Mouse (Mus musculus): Measurements from ENCODE around the gene Mras. TPM values are rescaled to one million over a fixed set of nuclear protein-coding genes. Genes with fewer than 3 reads are reported as not detected.
A peak's percentile ranks its signal among the peaks of the same experiment; 100 is the strongest.

Gene Mras
- polyA plus RNA-seq, 1 experiment = 6.0 TPM

DNA sequence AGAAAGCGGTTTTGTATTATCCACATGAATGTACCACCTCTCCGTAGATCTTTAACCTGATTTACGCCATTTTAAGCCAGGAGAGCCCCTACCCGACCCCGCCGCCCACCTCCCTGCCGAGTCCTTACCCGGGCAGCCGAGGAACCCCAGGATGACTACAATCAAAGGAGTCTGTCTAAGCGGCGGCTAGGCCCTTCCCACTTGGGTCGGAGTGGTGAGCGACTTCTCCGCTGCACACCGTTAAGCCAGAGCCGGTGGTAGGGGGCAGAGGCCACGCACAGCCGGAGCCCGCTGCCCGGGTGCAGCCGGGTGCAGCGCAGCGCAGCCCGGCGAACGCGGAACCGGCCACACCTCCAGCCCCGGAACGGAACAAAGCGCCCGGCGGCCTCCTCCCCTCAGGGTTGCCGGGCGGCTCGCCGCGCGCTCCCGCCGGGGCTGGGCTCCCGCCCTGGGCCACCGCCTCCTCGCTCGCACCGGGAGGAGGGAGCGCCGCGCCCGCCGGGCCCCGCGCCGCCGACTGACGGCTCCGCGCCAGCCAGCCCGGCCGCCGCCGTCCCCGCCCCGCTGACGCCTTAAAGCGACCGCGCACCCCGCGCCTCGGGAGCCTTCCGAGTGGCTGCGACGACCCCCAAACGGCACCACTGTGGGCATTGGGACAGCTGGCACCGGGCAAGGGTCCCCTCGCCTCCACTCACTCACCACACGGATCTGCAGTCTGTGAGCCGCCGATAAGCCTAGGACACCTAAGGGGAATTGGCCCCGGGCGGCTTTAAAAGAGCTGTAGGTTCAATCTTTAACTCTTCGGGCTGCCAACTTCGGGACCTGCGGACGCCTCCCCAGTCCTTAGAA is 775 bp downstream of the Mras start:
- H3K27ac ChIP-seq (ENCODE audit: insufficient read depth, low read length) = no peak overlapping the region
- peaks cover 5% of the 10 kb centered on the region for H3K4me1 ChIP-seq (ENCODE audit: control insufficient read depth, insufficient read depth, low read length)
- H3K4me3 ChIP-seq (ENCODE audit: low read depth, low read length) = peak overlapping the region; percentile 69
- 0 out of 2 replicates have a peak, but pooled peaks cover 1% of the 10 kb centered on the region for H3K27me3 ChIP-seq (ENCODE audit: control insufficient read depth, insufficient read depth, low read length, poor library complexity, severe bottlenecking)
- peak overlapping the region; percentile 60 for H3K9ac ChIP-seq (ENCODE audit: low read depth, poor library complexity, severe bottlenecking)
- H3K36me3 ChIP-seq (ENCODE audit: control insufficient read depth, insufficient read depth, low read length, poor library complexity, severe bottlenecking) = no peaks in the 10 kb centered on the region
- H3K9me3 ChIP-seq (replicated peaks; ENCODE audit: control insufficient read depth, insufficient read depth, low read length, poor library complexity, severe bottlenecking) = no peaks in the 10 kb centered on the region
- TF ChIP-seq CTCF (IDR thresholded peaks at IDR 0.05; ENCODE audit: low read depth, low read length) (no peak), EP300 (IDR thresholded peaks at IDR 0.05; ENCODE audit: insufficient read depth, low read depth, low read length) (no peak), POLR2A (IDR thresholded peaks at IDR 0.05; ENCODE audit: insufficient read depth, low read length) (no peak)

DNA sequence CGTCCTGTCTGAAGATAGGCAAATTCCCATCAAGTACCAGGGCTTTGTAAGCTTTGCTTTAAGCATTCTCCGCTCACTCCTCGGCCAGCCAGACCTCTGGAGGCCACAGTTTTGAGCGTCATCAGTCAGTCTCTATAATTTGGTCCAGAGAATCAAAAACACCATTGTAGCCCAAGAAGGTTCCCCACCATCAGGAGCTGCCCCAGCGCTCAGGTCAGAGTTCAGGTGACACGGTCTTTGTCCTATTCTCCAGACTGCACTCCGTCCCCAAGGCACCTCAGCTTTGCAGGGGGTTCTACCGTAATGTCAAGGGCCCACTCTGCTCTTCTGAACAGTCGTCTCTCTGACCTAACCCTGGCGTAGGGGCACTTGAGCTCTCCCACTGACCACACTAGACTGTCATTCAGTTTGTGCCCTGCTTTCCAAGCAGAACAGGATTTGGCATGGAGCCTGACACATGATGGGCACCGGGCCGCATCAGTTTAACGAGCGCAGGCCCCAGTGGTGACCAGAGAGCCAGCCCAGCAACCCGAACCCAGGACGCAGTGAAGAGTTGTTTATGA is 1.5 kb downstream of the Mras start:
- Histone ChIP-seq H3K36me3 (ENCODE audit: control insufficient read depth, insufficient read depth, low read length, poor library complexity, severe bottlenecking) (no peaks in the 10 kb centered on the region), H3K9me3 (replicated peaks; ENCODE audit: control insufficient read depth, insufficient read depth, low read length, poor library complexity, severe bottlenecking) (no peaks in the 10 kb centered on the region), H3K27me3 (ENCODE audit: control insufficient read depth, insufficient read depth, low read length, poor library complexity, severe bottlenecking) (0 out of 2 replicates have a peak, but pooled peaks cover 1% of the 10 kb centered on the region), H3K9ac (ENCODE audit: low read depth, poor library complexity, severe bottlenecking) (peak overlapping the region; percentile 60), H3K27ac (ENCODE audit: insufficient read depth, low read length) (no peak overlapping the region), H3K4me3 (ENCODE audit: low read depth, low read length) (peak overlapping the region; percentile 69), H3K4me1 (ENCODE audit: control insufficient read depth, insufficient read depth, low read length) (peaks cover 5% of the 10 kb centered on the region)
- no peak for TF ChIP-seq CTCF (IDR thresholded peaks at IDR 0.05; ENCODE audit: low read depth, low read length)
- TF ChIP-seq POLR2A (IDR thresholded peaks at IDR 0.05; ENCODE audit: insufficient read depth, low read length) = no peak
- no peak for TF ChIP-seq EP300 (IDR thresholded peaks at IDR 0.05; ENCODE audit: insufficient read depth, low read depth, low read length)

DNA sequence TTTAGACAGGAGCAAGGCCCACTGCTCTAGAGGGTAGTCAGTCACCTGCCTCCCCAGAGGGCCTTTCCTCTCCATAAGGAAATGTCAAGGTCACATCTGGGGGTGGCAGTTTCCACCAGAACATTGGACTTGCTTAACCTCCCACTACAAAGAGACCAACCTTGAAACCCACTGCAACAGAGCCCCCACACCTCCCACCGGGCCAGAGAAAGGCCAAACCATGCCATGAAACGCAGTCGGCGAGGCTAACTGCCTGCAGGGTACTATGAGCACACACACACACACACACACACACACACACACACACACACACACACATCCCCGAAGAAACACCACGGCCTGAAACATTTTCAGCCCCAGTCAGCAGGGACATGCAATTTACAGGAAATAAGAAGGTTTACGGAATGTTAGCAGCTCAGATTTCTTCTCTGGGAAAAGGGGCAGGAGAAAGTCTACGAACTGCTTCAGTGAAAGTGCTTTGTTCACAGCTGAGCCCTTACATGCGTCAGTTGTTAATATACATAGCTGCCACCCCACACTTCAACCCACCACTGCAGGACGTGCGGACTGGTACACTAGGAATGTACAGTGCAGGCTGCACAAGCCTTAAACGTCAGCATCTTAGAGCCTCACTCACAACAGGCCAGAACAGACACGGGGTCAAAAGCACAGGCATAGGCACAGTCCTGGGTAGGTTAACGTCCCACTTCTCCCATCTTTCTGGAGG is 2.1 kb downstream of the Mras start:
- no peaks in the 10 kb centered on the region for H3K36me3 ChIP-seq (ENCODE audit: control insufficient read depth, insufficient read depth, low read length, poor library complexity, severe bottlenecking)
- 0 out of 2 replicates have a peak, but pooled peaks cover 1% of the 10 kb centered on the region for H3K27me3 ChIP-seq (ENCODE audit: control insufficient read depth, insufficient read depth, low read length, poor library complexity, severe bottlenecking)
- TF ChIP-seq CTCF (IDR thresholded peaks at IDR 0.05; ENCODE audit: low read depth, low read length) (no peak), EP300 (IDR thresholded peaks at IDR 0.05; ENCODE audit: insufficient read depth, low read depth, low read length) (no peak), POLR2A (IDR thresholded peaks at IDR 0.05; ENCODE audit: insufficient read depth, low read length) (no peak)
- peaks cover 5% of the 10 kb centered on the region for H3K4me1 ChIP-seq (ENCODE audit: control insufficient read depth, insufficient read depth, low read length)
- no peak overlapping the region for H3K4me3 ChIP-seq (ENCODE audit: low read depth, low read length)
- H3K9ac ChIP-seq (ENCODE audit: low read depth, poor library complexity, severe bottlenecking) = no peak overlapping the region
- H3K9me3 ChIP-seq (replicated peaks; ENCODE audit: control insufficient read depth, insufficient read depth, low read length, poor library complexity, severe bottlenecking) = no peaks in the 10 kb centered on the region
- H3K27ac ChIP-seq (ENCODE audit: insufficient read depth, low read length) = no peak overlapping the region

DNA sequence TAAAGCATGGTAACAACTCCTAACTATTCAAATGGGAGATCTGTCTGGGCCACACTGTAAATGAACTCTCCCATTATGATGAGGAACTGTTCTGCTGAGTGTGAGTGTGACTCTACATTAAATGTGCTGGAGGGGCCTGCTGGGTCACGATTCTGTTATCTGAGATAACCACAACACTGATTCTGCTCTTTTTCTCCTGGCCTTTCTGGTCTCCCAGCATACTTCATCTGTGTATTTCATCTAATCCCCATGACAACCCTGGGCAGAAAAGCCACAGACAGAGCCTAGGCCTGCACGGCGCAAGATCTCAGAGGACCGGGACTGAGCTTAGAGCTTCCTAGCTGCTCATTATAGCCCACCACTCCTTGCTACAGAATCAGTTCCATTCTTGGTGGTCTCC is 4.7 kb downstream of the Mras start:
- H3K4me3 ChIP-seq (ENCODE audit: low read depth, low read length) = no peak overlapping the region
- no peak overlapping the region for H3K27ac ChIP-seq (ENCODE audit: insufficient read depth, low read length)
- TF ChIP-seq EP300 (IDR thresholded peaks at IDR 0.05; ENCODE audit: insufficient read depth, low read depth, low read length) (no peak), CTCF (IDR thresholded peaks at IDR 0.05; ENCODE audit: low read depth, low read length) (no peak), POLR2A (IDR thresholded peaks at IDR 0.05; ENCODE audit: insufficient read depth, low read length) (no peak)

DNA sequence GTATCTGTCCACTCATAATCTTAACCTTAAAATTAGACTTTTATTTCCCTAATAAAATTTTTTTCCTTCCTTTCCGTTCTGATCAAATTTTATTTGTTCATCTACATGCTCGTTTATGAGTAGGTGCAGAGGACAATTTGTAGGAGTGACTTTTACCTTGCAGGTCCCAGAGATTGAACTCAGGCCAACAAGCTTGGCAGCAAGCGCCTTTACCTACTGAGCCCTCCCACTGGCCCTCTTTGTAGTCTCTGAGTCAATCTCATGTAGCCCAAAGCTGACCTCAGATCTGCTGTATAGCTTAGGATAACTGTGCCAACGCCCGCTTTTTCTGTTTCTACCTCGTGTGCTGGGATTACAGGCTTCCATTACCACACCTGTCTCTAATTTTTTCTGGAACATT is 5.2 kb downstream of the Mras start:
- Histone ChIP-seq H3K4me1 (ENCODE audit: control insufficient read depth, insufficient read depth, low read length) (no peaks in the 10 kb centered on the region), H3K9me3 (replicated peaks; ENCODE audit: control insufficient read depth, insufficient read depth, low read length, poor library complexity, severe bottlenecking) (no peaks in the 10 kb centered on the region), H3K27ac (ENCODE audit: insufficient read depth, low read length) (no peak overlapping the region), H3K36me3 (ENCODE audit: control insufficient read depth, insufficient read depth, low read length, poor library complexity, severe bottlenecking) (no peaks in the 10 kb centered on the region), H3K4me3 (ENCODE audit: low read depth, low read length) (no peak overlapping the region), H3K9ac (ENCODE audit: low read depth, poor library complexity, severe bottlenecking) (no peak overlapping the region), H3K27me3 (ENCODE audit: control insufficient read depth, insufficient read depth, low read length, poor library complexity, severe bottlenecking) (no peaks in the 10 kb centered on the region)
- TF ChIP-seq EP300 (IDR thresholded peaks at IDR 0.05; ENCODE audit: insufficient read depth, low read depth, low read length) (no peak), POLR2A (IDR thresholded peaks at IDR 0.05; ENCODE audit: insufficient read depth, low read length) (no peak), CTCF (IDR thresholded peaks at IDR 0.05; ENCODE audit: low read depth, low read length) (no peak)

More for the DNA sequence above, 4.7 kb downstream of the Mras start:
- Histone ChIP-seq H3K4me1 (ENCODE audit: control insufficient read depth, insufficient read depth, low read length) (peaks cover 2% of the 10 kb centered on the region), H3K36me3 (ENCODE audit: control insufficient read depth, insufficient read depth, low read length, poor library complexity, severe bottlenecking) (no peaks in the 10 kb centered on the region), H3K9ac (ENCODE audit: low read depth, poor library complexity, severe bottlenecking) (no peak overlapping the region), H3K27me3 (ENCODE audit: control insufficient read depth, insufficient read depth, low read length, poor library complexity, severe bottlenecking) (0 out of 2 replicates have a peak, but pooled peaks cover 1% of the 10 kb centered on the region), H3K9me3 (replicated peaks; ENCODE audit: control insufficient read depth, insufficient read depth, low read length, poor library complexity, severe bottlenecking) (no peaks in the 10 kb centered on the region)

Data from ES-Bruce4 (cell line).